In genomic region chr11:113797014-113797983, GRCm38 (mm10) we compare ENCODE assay signal across 11 mouse cellular contexts. TPM values are rescaled to one million over a fixed set of nuclear protein-coding genes. Genes with fewer than 3 reads are reported as not detected.
DNase-seq lines count a peak whose midpoint lies in the region; ATAC-seq and TF ChIP-seq lines count a peak whose summit lies in the region.
"Had no signal": no experiment of that assay in that cellular context is flagged by ENCODE, and none has a peak within 500 bp of the region (broad histone marks: within the 10 kb centered on the region; RNA-seq: fewer than 3 reads in every experiment).

No protein-coding gene starts in this region.

- peaks cover 30 to 57% of the 10 kb centered on the region in 2 experiments for H3K4me1 ChIP-seq in MEL (ENCODE audit: control insufficient read depth in 1 of 2, insufficient read depth in 2 of 2, low read length in 2 of 2)
- peaks cover 40% of the 10 kb centered on the region for H3K4me1 ChIP-seq in forebrain, embryonic 12.5 days
- H3K4me1 ChIP-seq in midbrain, embryonic 10.5 days: peaks cover 50% of the 10 kb centered on the region

- no peak for TF ChIP-seq CTCF in MEL (IDR thresholded peaks at IDR 0.05 in 2 of 3, conservative IDR thresholded peaks at IDR 0.05 in 1 of 3; ENCODE audit: control insufficient read depth in 1 of 3, insufficient read depth in 1 of 3, low read depth in 2 of 3, low read length in 3 of 3, poor library complexity in 1 of 3, severe bottlenecking in 1 of 3)

- H3K4me3 ChIP-seq in MEL (ENCODE audit: control insufficient read depth in 1 of 2, insufficient read depth in 1 of 2, low read depth in 2 of 2, low read length in 2 of 2): peak overlapping the region; percentile 21 to 46; a peak in 2 of 4 replicates
- H3K4me3 ChIP-seq in forebrain, embryonic 12.5 days (replicated peaks): no peak overlapping the region
- H3K4me3 ChIP-seq in midbrain, embryonic 10.5 days: no peak overlapping the region

- H3K27me3 ChIP-seq in MEL (ENCODE audit: control insufficient read depth in 1 of 2, insufficient read depth in 2 of 2, low read length in 2 of 2): no peaks in the 10 kb centered on the region
- H3K27me3 ChIP-seq in forebrain, embryonic 12.5 days: no peaks in the 10 kb centered on the region
- H3K27me3 ChIP-seq in midbrain, embryonic 10.5 days (ENCODE audit: low read depth, poor library complexity, severe bottlenecking): peaks cover 20% of the 10 kb centered on the region

- no peak overlapping the region for H3K4me2 ChIP-seq in forebrain, embryonic 12.5 days

- H3K9me3 ChIP-seq in MEL (replicated peaks; ENCODE audit: insufficient read depth, low read length): no peaks in the 10 kb centered on the region
- H3K9me3 ChIP-seq in forebrain, embryonic 12.5 days: no peaks in the 10 kb centered on the region
- H3K9me3 ChIP-seq in midbrain, embryonic 10.5 days (replicated peaks): no peaks in the 10 kb centered on the region

- 55% methylated on average over 19 of the region's 19 CpGs for WGBS in forebrain, embryonic 12.5 days
- WGBS in midbrain, embryonic 10.5 days: 73% methylated on average over 19 of the region's 19 CpGs

- peak overlapping the region; percentile 70 for H3K27ac ChIP-seq in MEL (ENCODE audit: control insufficient read depth, low read depth, low read length)
- peak overlapping the region; percentile 68 for H3K27ac ChIP-seq in forebrain, embryonic 12.5 days
- peak overlapping the region; percentile 81 for H3K27ac ChIP-seq in midbrain, embryonic 10.5 days (replicated peaks)

- TF ChIP-seq EP300 in MEL (IDR thresholded peaks at IDR 0.05; ENCODE audit: low read depth in 1 of 2, low read length in 2 of 2): peak; percentile 53 to 76

- peak in 1 of 2 experiments; percentile 25; a peak in 1 of 4 replicates for TF ChIP-seq POLR2A in MEL (IDR thresholded peaks at IDR 0.05; ENCODE audit: control insufficient read depth in 1 of 2, insufficient read depth in 1 of 2, low read depth in 1 of 2, low read length in 2 of 2, poor library complexity in 1 of 2)

- H3K9ac ChIP-seq in MEL (ENCODE audit: control insufficient read depth, low read depth, low read length, poor library complexity, severe bottlenecking): peak overlapping the region; percentile 38
- no peak overlapping the region for H3K9ac ChIP-seq in forebrain, embryonic 12.5 days

- peak; percentile 27; the same call in 1 of the 2 replicates for ATAC-seq in forebrain, embryonic 12.5 days (ENCODE audit: low FRiP score)
- ATAC-seq: CD4-positive, CD25-positive, alpha-beta regulatory T cell, adult 4 months had no signal

- no peaks in the 10 kb centered on the region for H3K79me2 ChIP-seq in MEL (ENCODE audit: control insufficient read depth, insufficient read depth, low read length, poor library complexity)

- peak; percentile 84 for DNase-seq in heart, adult 11 months
- DNase-seq in heart, adult 18-20 months: no peak
- peak; percentile 69 for DNase-seq in MEL (ENCODE audit: low read depth, low spot score)
- no peak for DNase-seq in midbrain, embryonic 10.5 days (ENCODE audit: low spot score)
- no peak for DNase-seq in B cell, adult 2 months
- no peak for DNase-seq in urinary bladder, adult 2 months (ENCODE audit: low spot score)
- DNase-seq in lung, postnatal 25 days (ENCODE audit: low spot score): no peak
- DNase-seq: heart, postnatal 36 days; thymus, adult 2 months had no signal

- TF ChIP-seq RAD21 in MEL (IDR thresholded peaks at IDR 0.05; ENCODE audit: low read depth, low read length): no peak

- H3K36me3 ChIP-seq in MEL (ENCODE audit: control insufficient read depth in 1 of 2, insufficient read depth in 2 of 2, low read length in 2 of 2): peaks cover 0 to 37% of the 10 kb centered on the region in 2 experiments; a peak in 2 of 4 replicates
- no peaks in the 10 kb centered on the region for H3K36me3 ChIP-seq in forebrain, embryonic 12.5 days (replicated peaks)
- H3K36me3 ChIP-seq in midbrain, embryonic 10.5 days: peaks cover 33% of the 10 kb centered on the region

TF ChIP-seq in MEL, 35 proteins besides CTCF, POLR2A, EP300 and RAD21:
- peak; percentile 55 for TF ChIP-seq RCOR1 (IDR thresholded peaks at IDR 0.05; ENCODE audit: low read depth, low read length)
- TF ChIP-seq KAT2A (conservative IDR thresholded peaks at IDR 0.05; ENCODE audit: low read depth, low read length): no peak
- 0 out of 2 replicates have a peak, but pooled peaks have one; percentile 18 for TF ChIP-seq E2F4 (IDR thresholded peaks at IDR 0.05; ENCODE audit: borderline replicate concordance, low read depth, low read length)
- peak; percentile 77 for TF ChIP-seq TCF12 (IDR thresholded peaks at IDR 0.05; ENCODE audit: low read depth, low read length)
- peak; percentile 15; the same call in 1 of the 2 replicates for TF ChIP-seq GATA1 (IDR thresholded peaks at IDR 0.05; ENCODE audit: low read depth, low read length)
- TF ChIP-seq TAL1 (IDR thresholded peaks at IDR 0.05; ENCODE audit: low read length): no peak
- TF ChIP-seq MAX (IDR thresholded peaks at IDR 0.05; ENCODE audit: low read length): no peak
- TF ChIP-seq USF1 (IDR thresholded peaks at IDR 0.05; ENCODE audit: low read depth, low read length): peak; percentile 32; the same call in 1 of the 2 replicates
- TF ChIP-seq ZMIZ1 (IDR thresholded peaks at IDR 0.05; ENCODE audit: low read depth, low read length): 0 out of 2 replicates have a peak, but pooled peaks have one; percentile 19
- peak; percentile 89 for TF ChIP-seq MXI1 (IDR thresholded peaks at IDR 0.05; ENCODE audit: low read depth, low read length)
- TF ChIP-seq ZC3H11A (IDR thresholded peaks at IDR 0.05; ENCODE audit: low read depth, low read length): peak; percentile 28; the same call in 1 of the 2 replicates
- TF ChIP-seq POLR2AphosphoS2 (IDR thresholded peaks at IDR 0.05; ENCODE audit: low read length): no peak
- TF ChIP-seq MAFK (IDR thresholded peaks at IDR 0.05; ENCODE audit: borderline replicate concordance, low read depth, low read length): no peak
- TF ChIP-seq GABPA (IDR thresholded peaks at IDR 0.05; ENCODE audit: low read depth, low read length): no peak; the same call in 1 of the 2 replicates
- peak; percentile 13; the same call in 1 of the 2 replicates for TF ChIP-seq ZKSCAN1 (IDR thresholded peaks at IDR 0.05; ENCODE audit: low read depth, low read length)
- no peak for TF ChIP-seq ZNF384 (IDR thresholded peaks at IDR 0.05; ENCODE audit: low read depth, low read length)
- no peak for TF ChIP-seq MEF2A (IDR thresholded peaks at IDR 0.05; ENCODE audit: extremely low read depth, insufficient replicate concordance, low read depth, low read length, poor library complexity, severe bottlenecking)
- peak; percentile 36; the same call in 1 of the 2 replicates for TF ChIP-seq NELFE (IDR thresholded peaks at IDR 0.05; ENCODE audit: low read depth, low read length)
- TF ChIP-seq CHD1 (IDR thresholded peaks at IDR 0.05; ENCODE audit: low read depth, low read length): no peak
- TF ChIP-seq MYC (IDR thresholded peaks at IDR 0.05; ENCODE audit: low read depth, low read length): no peak
- no peak for TF ChIP-seq JUND (IDR thresholded peaks at IDR 0.05; ENCODE audit: low read depth, low read length)
- TF ChIP-seq MYB (IDR thresholded peaks at IDR 0.05; ENCODE audit: low read depth, low read length): no peak
- no peak for TF ChIP-seq POLR2AphosphoS5 (IDR thresholded peaks at IDR 0.05; ENCODE audit: borderline replicate concordance, low read depth, low read length)
- no peak for TF ChIP-seq TBP (IDR thresholded peaks at IDR 0.05; ENCODE audit: low read depth, low read length)
- TF ChIP-seq HCFC1 (IDR thresholded peaks at IDR 0.05; ENCODE audit: low read depth, low read length): no peak
- TF ChIP-seq ETS1 (IDR thresholded peaks at IDR 0.05; ENCODE audit: low read depth, low read length): peak; percentile 96
- TF ChIP-seq USF2 (IDR thresholded peaks at IDR 0.05; ENCODE audit: borderline replicate concordance in 1 of 2, insufficient read depth in 1 of 2, low read depth in 1 of 2, low read length in 2 of 2): no peak
- TF ChIP-seq CHD2 (IDR thresholded peaks at IDR 0.05; ENCODE audit: low read length): peak; percentile 49; the same call in 1 of the 2 replicates
- peak; percentile 35; the same call in 1 of the 2 replicates for TF ChIP-seq ELF1 (IDR thresholded peaks at IDR 0.05; ENCODE audit: low read depth, low read length)
- peak; percentile 92 for TF ChIP-seq MAZ (IDR thresholded peaks at IDR 0.05; ENCODE audit: low read depth, low read length)
- no peak; the same call in 1 of the 2 replicates for TF ChIP-seq UBTF (IDR thresholded peaks at IDR 0.05; ENCODE audit: borderline replicate concordance, insufficient read depth, low read depth, low read length)
- peak; percentile 61; the same call in 1 of the 2 replicates for TF ChIP-seq BHLHE40 (IDR thresholded peaks at IDR 0.05; ENCODE audit: borderline replicate concordance, low read depth, low read length)
- no peak for TF ChIP-seq SMC3 (IDR thresholded peaks at IDR 0.05; ENCODE audit: low read depth, low read length)
- TF ChIP-seq NRF1 (IDR thresholded peaks at IDR 0.05; ENCODE audit: insufficient read depth, low read depth, low read length, poor library complexity, severe bottlenecking): peak; percentile 28; the same call in 1 of the 2 replicates
- TF ChIP-seq SIN3A (IDR thresholded peaks at IDR 0.05; ENCODE audit: low read length): peak; percentile 85

RNA-seq across cellular contexts. Expression of gene Cdc42ep4, which starts 45.6 kb away (rescaled TPM):
- 10 to 100 TPM; 19.1 to 23.8 TPM for total RNA-seq in heart, adult 18-20 months (2021)
- total RNA-seq in MEL (2012; rRNA removed): 25.3 and 27.7 TPM in 2 replicates
- 10 to 100 TPM in 1 of 2 experiments, not detected in 1; 39.0 TPM for polyA plus RNA-seq in MEL (2012; ENCODE audit: insufficient read depth in 1 of 2, insufficient read length in 2 of 2, low read depth in 1 of 2, low replicate concordance in 2 of 2, missing spikeins in 1 of 2)
- polyA plus RNA-seq in forebrain, embryonic 12.5 days (2016; fragmentation: Nextera tagmentation; extraction: Ambion mirVana): 109 and 113 TPM in 2 replicates
- polyA plus RNA-seq in midbrain, embryonic 10.5 days (2016; fragmentation: Nextera tagmentation; extraction: Ambion mirVana): 91.4 and 105 TPM in 2 replicates
- 19.8 and 27.1 TPM in 2 replicates for polyA plus RNA-seq in urinary bladder, adult 2 months (2012; rRNA removed)

Comparison
In these comparisons a context has a peak if more than half of its experiments do, and no peak if none do; other contexts are left out.
1. DNase-seq: peak in heart, adult 11 months (single experiment) and MEL (single experiment); none in heart, adult 18-20 months (0 of 2), midbrain, embryonic 10.5 days (single experiment), B cell, adult 2 months (0 of 2), urinary bladder, adult 2 months (single experiment) and lung, postnatal 25 days (single experiment).
2. H3K4me3 ChIP-seq: peak in MEL (2 of 2); none in forebrain, embryonic 12.5 days (single experiment) and midbrain, embryonic 10.5 days (single experiment).
3. Peak in every context shown above with its lines, with median percentiles within 50 percentile points of each other: H3K27ac ChIP-seq.